Mouse (Mus musculus): ENCODE measurements around the gene Ric1. TPM values are rescaled to one million over a fixed set of nuclear protein-coding genes. Genes with fewer than 3 reads are reported as not detected.

Gene Ric1
- polyA plus RNA-seq, 1 experiment, result 28.0 TPM

GRCm38 (mm10) chr19:29482637-29483036 is 39.4 kb upstream of the Ric1 start:
- no peak for DNase-seq
- 18% methylated on average over 3 of the region's 3 CpGs for WGBS
- no peak overlapping the region for H3K27ac ChIP-seq (ENCODE audit: insufficient read depth, low read length)

GRCm38 (mm10) chr19:29483386-29483785 is 38.7 kb upstream of the Ric1 start:
- no peak for DNase-seq
- TF ChIP-seq POLR2A (IDR thresholded peaks at IDR 0.05; ENCODE audit: borderline replicate concordance, insufficient read depth, low read length), result no peak
- no peak for TF ChIP-seq CTCF (IDR thresholded peaks at IDR 0.05; ENCODE audit: borderline replicate concordance, insufficient read depth, low read depth, low read length)
- Histone ChIP-seq H3K4me1 (ENCODE audit: control insufficient read depth, insufficient read depth, low read length) (no peaks in the 10 kb centered on the region), H3K4me3 (replicated peaks; ENCODE audit: insufficient read depth, low read depth, low read length) (no peak overlapping the region), H3K27me3 (ENCODE audit: control insufficient read depth, insufficient read depth, low read length) (no peaks in the 10 kb centered on the region), H3K27ac (ENCODE audit: insufficient read depth, low read length) (no peak overlapping the region)
- WGBS, result 22% methylated on average over 2 of the region's 2 CpGs

More at GRCm38 (mm10) chr19:29482637-29483036, 39.4 kb upstream of the Ric1 start:
- no peaks in the 10 kb centered on the region for H3K4me1 ChIP-seq (ENCODE audit: control insufficient read depth, insufficient read depth, low read length)
- no peak for TF ChIP-seq POLR2A (IDR thresholded peaks at IDR 0.05; ENCODE audit: borderline replicate concordance, insufficient read depth, low read length)
- TF ChIP-seq CTCF (IDR thresholded peaks at IDR 0.05; ENCODE audit: borderline replicate concordance, insufficient read depth, low read depth, low read length), result no peak
- no peaks in the 10 kb centered on the region for H3K27me3 ChIP-seq (ENCODE audit: control insufficient read depth, insufficient read depth, low read length)
- no peak overlapping the region for H3K4me3 ChIP-seq (replicated peaks; ENCODE audit: insufficient read depth, low read depth, low read length)

DNA sequence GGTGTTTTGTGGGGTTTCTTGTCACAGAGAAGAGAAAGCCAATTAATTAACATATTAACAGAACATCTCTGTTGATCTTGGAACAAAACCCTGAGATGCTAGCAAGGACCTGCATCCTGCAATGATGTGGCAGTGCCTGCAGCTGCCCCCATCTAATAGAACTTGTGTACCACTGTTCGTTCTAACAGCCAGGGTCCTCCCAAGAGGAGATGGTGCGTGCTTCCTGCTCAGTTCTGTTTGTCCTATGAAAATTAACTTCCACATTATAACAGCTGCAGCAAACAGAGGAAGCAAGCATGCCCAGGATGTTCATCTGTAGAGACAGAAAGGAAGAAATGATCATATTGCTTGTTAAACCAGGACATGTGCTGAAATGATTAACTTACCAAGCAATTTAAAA is 37.5 kb upstream of the Ric1 start:
- Histone ChIP-seq H3K4me3 (replicated peaks; ENCODE audit: insufficient read depth, low read depth, low read length) (no peak overlapping the region), H3K27me3 (ENCODE audit: control insufficient read depth, insufficient read depth, low read length) (no peaks in the 10 kb centered on the region), H3K4me1 (ENCODE audit: control insufficient read depth, insufficient read depth, low read length) (no peaks in the 10 kb centered on the region), H3K27ac (ENCODE audit: insufficient read depth, low read length) (no peak overlapping the region)
- 18% methylated on average over 2 of the region's 2 CpGs for WGBS
- TF ChIP-seq CTCF (IDR thresholded peaks at IDR 0.05; ENCODE audit: borderline replicate concordance, insufficient read depth, low read depth, low read length) (no peak), POLR2A (IDR thresholded peaks at IDR 0.05; ENCODE audit: borderline replicate concordance, insufficient read depth, low read length) (no peak)
- no peak for DNase-seq

- WGBS, result 93% methylated on average over 3 of the region's 3 CpGs
Observed at GRCm38 (mm10) chr19:29485257-29485948, 36.7 kb upstream of the Ric1 start.

GRCm38 (mm10) chr19:29486545-29487206 is 35.4 kb upstream of the Ric1 start:
- no peak for DNase-seq

More at GRCm38 (mm10) chr19:29485257-29485948, 36.7 kb upstream of the Ric1 start:
- Histone ChIP-seq H3K4me1 (ENCODE audit: control insufficient read depth, insufficient read depth, low read length) (no peaks in the 10 kb centered on the region), H3K27ac (ENCODE audit: insufficient read depth, low read length) (no peak overlapping the region), H3K27me3 (ENCODE audit: control insufficient read depth, insufficient read depth, low read length) (no peaks in the 10 kb centered on the region), H3K4me3 (replicated peaks; ENCODE audit: insufficient read depth, low read depth, low read length) (no peak overlapping the region)
- no peak for DNase-seq
- TF ChIP-seq CTCF (IDR thresholded peaks at IDR 0.05; ENCODE audit: borderline replicate concordance, insufficient read depth, low read depth, low read length), result no peak
- TF ChIP-seq POLR2A (IDR thresholded peaks at IDR 0.05; ENCODE audit: borderline replicate concordance, insufficient read depth, low read length), result no peak

DNA sequence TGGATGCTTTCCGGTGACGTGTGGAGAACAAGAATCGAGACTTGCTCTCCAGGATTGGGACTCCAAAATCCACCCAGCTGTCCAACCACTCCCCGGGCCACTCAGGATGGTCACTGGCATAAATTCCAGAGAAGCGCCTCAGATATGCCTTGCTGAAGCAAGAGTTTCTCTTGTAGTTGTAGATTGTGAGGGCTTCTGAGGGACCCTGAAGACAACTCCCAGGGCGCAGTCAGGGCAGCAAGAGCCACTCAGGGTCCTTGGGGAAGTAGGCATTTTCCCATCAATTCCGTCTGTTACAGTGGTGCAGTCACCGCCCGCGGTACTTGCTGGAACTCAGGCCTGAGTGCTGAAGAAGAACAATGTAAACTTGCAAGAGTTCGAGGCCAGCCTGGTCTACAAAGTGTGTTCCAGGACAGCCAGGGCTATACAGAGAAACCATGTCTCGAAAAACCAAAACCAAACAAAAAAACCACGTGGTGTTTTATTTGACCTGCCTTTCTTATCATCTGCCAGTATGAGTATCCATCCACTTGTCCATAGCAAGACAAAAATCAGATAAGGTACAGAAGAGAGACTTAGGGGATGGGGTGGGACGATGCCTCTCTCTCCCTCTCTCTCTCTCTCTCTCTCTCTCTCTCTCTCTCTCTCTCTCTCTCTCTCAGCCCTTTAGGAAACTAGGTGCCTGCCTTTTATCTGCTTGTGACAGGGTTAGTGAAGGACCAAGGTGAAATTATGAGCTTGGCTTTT is 34.6 kb upstream of the Ric1 start:
- WGBS, result 80% methylated on average over 14 of the region's 14 CpGs
- Histone ChIP-seq H3K27ac (ENCODE audit: insufficient read depth, low read length) (no peak overlapping the region), H3K4me3 (replicated peaks; ENCODE audit: insufficient read depth, low read depth, low read length) (no peak overlapping the region), H3K4me1 (ENCODE audit: control insufficient read depth, insufficient read depth, low read length) (no peaks in the 10 kb centered on the region), H3K27me3 (ENCODE audit: control insufficient read depth, insufficient read depth, low read length) (no peaks in the 10 kb centered on the region)
- DNase-seq, result no peak
- no peak for TF ChIP-seq POLR2A (IDR thresholded peaks at IDR 0.05; ENCODE audit: borderline replicate concordance, insufficient read depth, low read length)
- no peak for TF ChIP-seq CTCF (IDR thresholded peaks at IDR 0.05; ENCODE audit: borderline replicate concordance, insufficient read depth, low read depth, low read length)

More at GRCm38 (mm10) chr19:29486545-29487206, 35.4 kb upstream of the Ric1 start:
- Histone ChIP-seq H3K27ac (ENCODE audit: insufficient read depth, low read length) (no peak overlapping the region), H3K27me3 (ENCODE audit: control insufficient read depth, insufficient read depth, low read length) (no peaks in the 10 kb centered on the region), H3K4me3 (replicated peaks; ENCODE audit: insufficient read depth, low read depth, low read length) (no peak overlapping the region), H3K4me1 (ENCODE audit: control insufficient read depth, insufficient read depth, low read length) (no peaks in the 10 kb centered on the region)
- WGBS, result 42% methylated on average over 7 of the region's 7 CpGs
- TF ChIP-seq CTCF (IDR thresholded peaks at IDR 0.05; ENCODE audit: borderline replicate concordance, insufficient read depth, low read depth, low read length) (no peak), POLR2A (IDR thresholded peaks at IDR 0.05; ENCODE audit: borderline replicate concordance, insufficient read depth, low read length) (no peak)

GRCm38 (mm10) chr19:29488073-29488390 is 34.0 kb upstream of the Ric1 start:
- Histone ChIP-seq H3K4me1 (ENCODE audit: control insufficient read depth, insufficient read depth, low read length) (no peaks in the 10 kb centered on the region), H3K27ac (ENCODE audit: insufficient read depth, low read length) (no peak overlapping the region), H3K27me3 (ENCODE audit: control insufficient read depth, insufficient read depth, low read length) (no peaks in the 10 kb centered on the region), H3K4me3 (replicated peaks; ENCODE audit: insufficient read depth, low read depth, low read length) (no peak overlapping the region)
- TF ChIP-seq CTCF (IDR thresholded peaks at IDR 0.05; ENCODE audit: borderline replicate concordance, insufficient read depth, low read depth, low read length), result no peak
- TF ChIP-seq POLR2A (IDR thresholded peaks at IDR 0.05; ENCODE audit: borderline replicate concordance, insufficient read depth, low read length), result no peak
- 54% methylated on average over 6 of the region's 6 CpGs for WGBS
- DNase-seq, result no peak

Data from cerebellum, adult 2 months (tissue).